Mouse (Mus musculus) stomach, embryonic 16.5 days (tissue): ENCODE data around the gene Cadm2. TPM values are rescaled to one million over a fixed set of nuclear protein-coding genes. Genes with fewer than 3 reads are reported as not detected.

ENCODE experiments used
- ATAC-seq: fragments of 200-750 bp; cut with Nextera tagmentation; 2 replicates; pipeline ENCODE4 v1.8.0; 2017; ENCODE audit warnings: moderate number of reproducible peaks, moderate TSS enrichment; ENCODE audit not compliant: insufficient read depth, low FRiP score
- H3K27ac ChIP-seq: fragments of 300-500 bp; sonication (generic); 2 replicates; pipeline ENCODE4 v1.5.1; 2014; ENCODE audit warnings: low read length
- H3K27me3 ChIP-seq: fragments of 300-500 bp; sonication (generic); 2 replicates; pipeline ENCODE4 v1.6.1; 2014; ENCODE audit warnings: low read length, control low read depth, mixed read lengths; ENCODE audit not compliant: control insufficient read depth, insufficient read depth
- H3K36me3 ChIP-seq: fragments of 300-500 bp; sonication (generic); 2 replicates; pipeline ENCODE4 v1.6.1; 2014; ENCODE audit warnings: low read length; ENCODE audit not compliant: control insufficient read depth, insufficient read depth
- H3K4me1 ChIP-seq: fragments of 300-500 bp; sonication (generic); 2 replicates; pipeline ENCODE4 v1.6.1; 2014; ENCODE audit warnings: low read length, control low read depth, mixed read lengths; ENCODE audit not compliant: control insufficient read depth, insufficient read depth
- H3K4me2 ChIP-seq: fragments of 300-500 bp; sonication (generic); 2 replicates; pipeline ENCODE4 v1.6.1; 2014; ENCODE audit warnings: low read depth, low read length, mixed read lengths
- H3K4me3 ChIP-seq: fragments of 300-500 bp; sonication (generic); replicated peaks from 2 replicates; pipeline ENCODE4 v1.5.1; 2014; ENCODE audit warnings: mild to moderate bottlenecking, low read length
- H3K9ac ChIP-seq: fragments of 300-500 bp; sonication (generic); 2 replicates; pipeline ENCODE4 v1.6.1; 2014; ENCODE audit warnings: low read length
- H3K9me3 ChIP-seq: fragments of 300-500 bp; sonication (generic); replicated peaks from 2 replicates; pipeline ENCODE4 v1.6.1; 2016; ENCODE audit warnings: low read length, control low read depth; ENCODE audit not compliant: control insufficient read depth
- WGBS: fragments of 180-500 bp; shearing (Covaris S2); extraction: QIAGEN DNeasy Blood & Tissue Kit; methylation state at CpG from one replicate; pipeline ENCODE4 v1.1.7; 2014; 5-methylcytosine and 5-hydroxymethylcytosine counted together
- polyA plus RNA-seq: library from polyadenylated mRNA; unstranded; fragments of >200 nt; fragmentation: Nextera tagmentation; extraction: Ambion mirVana; gene quantifications from 2 replicates; pipeline ENCODE4 v1.2.1, GENCODE M21; 2015

Gene Cadm2
- polyA plus RNA-seq, 1 experiment from 2014 or later, result 0.76 TPM

DNA sequence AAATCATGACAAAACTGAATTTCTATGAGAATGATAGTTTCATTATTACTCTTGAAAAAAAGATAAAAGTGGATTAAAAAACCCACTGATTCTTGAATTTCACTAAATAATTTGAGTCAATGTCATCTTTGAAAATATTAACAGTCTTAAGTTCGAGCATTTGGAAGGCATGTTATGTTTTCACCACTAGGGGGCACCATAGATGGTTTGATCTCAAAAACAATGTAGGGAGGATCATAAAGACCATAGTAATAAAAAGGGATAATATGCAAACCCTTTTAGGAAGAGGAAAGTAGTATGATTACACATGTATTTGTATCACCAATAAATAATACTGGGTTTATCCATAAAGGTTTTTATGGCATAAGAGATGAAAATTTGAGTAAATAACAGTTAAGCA, 385.8 kb downstream of the Cadm2 start:
- H3K9me3 ChIP-seq, result no peaks in the 10 kb centered on the region
- H3K4me2 ChIP-seq, result no peak overlapping the region
- H3K4me3 ChIP-seq, result no peak overlapping the region
- no peaks in the 10 kb centered on the region for H3K4me1 ChIP-seq
- H3K9ac ChIP-seq, result no peak overlapping the region
- H3K27me3 ChIP-seq, result no peaks in the 10 kb centered on the region
- 16% methylated on average over 1 of the region's 1 CpGs for WGBS
- no peak for ATAC-seq
- no peak overlapping the region for H3K27ac ChIP-seq
- H3K36me3 ChIP-seq, result no peaks in the 10 kb centered on the region

DNA sequence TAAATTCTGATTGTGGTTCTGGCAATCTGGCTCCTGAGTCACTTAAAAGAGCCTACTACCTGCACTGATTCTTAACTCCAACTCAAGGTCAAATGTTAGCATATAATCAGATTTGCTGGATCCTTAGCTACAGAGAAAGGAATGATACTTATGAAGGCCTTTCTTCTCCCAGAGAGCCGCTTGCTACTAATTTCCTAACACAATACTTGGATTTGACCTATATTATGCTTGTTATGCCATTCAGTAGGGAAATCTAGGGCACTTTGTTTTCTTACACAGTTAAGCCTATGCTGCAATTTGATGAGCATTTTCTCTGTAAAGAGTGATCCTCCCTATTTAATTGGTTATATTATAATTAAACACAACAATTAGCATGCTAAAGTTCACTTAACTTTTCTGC, 394.0 kb downstream of the Cadm2 start:
- no peaks in the 10 kb centered on the region for H3K4me1 ChIP-seq
- no peaks in the 10 kb centered on the region for H3K9me3 ChIP-seq
- ATAC-seq, result no peak
- H3K4me2 ChIP-seq, result no peak overlapping the region
- H3K36me3 ChIP-seq, result no peaks in the 10 kb centered on the region
- no peaks in the 10 kb centered on the region for H3K27me3 ChIP-seq
- H3K9ac ChIP-seq, result no peak overlapping the region
- WGBS, result 79% methylated on average over 1 of the region's 1 CpGs
- no peak overlapping the region for H3K4me3 ChIP-seq
- no peak overlapping the region for H3K27ac ChIP-seq

DNA sequence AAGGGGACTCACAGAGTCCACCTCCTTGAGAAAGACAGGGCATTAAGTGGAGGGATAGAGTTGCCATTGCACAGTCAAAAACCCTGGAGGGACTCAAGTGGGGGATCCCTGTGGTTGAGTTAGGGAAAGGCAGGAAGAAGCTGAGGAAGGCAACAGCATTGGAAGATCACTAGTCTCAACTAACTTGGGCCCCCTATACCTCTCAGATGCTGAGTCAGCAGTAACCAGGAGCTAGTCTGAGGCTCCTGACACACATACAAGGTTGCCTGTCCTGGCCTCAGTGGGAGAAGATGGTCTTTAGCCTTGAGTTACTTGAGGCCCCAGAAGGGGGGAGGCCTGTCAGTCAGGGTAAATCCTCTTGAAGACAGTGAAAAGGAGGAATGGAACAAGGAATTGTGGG, 417.4 kb downstream of the Cadm2 start:
- Histone ChIP-seq H3K9ac (no peak overlapping the region), H3K4me1 (no peaks in the 10 kb centered on the region), H3K27ac (no peak overlapping the region), H3K4me3 (no peak overlapping the region), H3K9me3 (no peaks in the 10 kb centered on the region), H3K36me3 (no peaks in the 10 kb centered on the region), H3K27me3 (no peaks in the 10 kb centered on the region), H3K4me2 (no peak overlapping the region)
- ATAC-seq, result no peak

DNA sequence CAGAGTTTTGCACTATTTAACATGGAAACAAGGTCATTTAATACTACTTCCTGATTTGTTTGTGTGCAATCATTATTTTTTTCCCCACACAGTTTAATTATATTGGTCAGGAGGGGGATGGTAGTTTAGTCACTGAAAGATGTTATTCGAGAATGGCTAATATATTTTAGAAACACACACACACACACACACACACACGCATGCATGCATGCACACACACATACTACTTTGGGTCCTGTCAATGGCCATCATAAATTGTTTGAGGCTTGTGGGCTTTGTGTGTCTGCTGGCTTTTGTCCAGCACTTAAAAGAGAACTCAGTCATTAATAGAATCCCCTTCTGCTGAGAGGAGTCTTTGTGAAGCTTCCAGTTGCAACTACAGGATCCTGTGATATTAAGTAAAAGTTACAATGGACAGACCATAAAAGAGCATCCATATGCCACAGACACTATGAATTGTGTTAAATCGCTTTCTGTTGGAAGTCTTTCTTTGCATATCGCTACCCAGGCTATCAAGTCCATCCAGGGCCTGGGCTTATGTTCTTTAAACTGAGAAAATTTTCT, 427.8 kb downstream of the Cadm2 start:
- H3K4me1 ChIP-seq, result no peaks in the 10 kb centered on the region
- no peaks in the 10 kb centered on the region for H3K27me3 ChIP-seq
- no peak overlapping the region for H3K4me3 ChIP-seq
- 81% methylated on average over 4 of the region's 4 CpGs for whole genome bisulfite sequencing
- no peaks in the 10 kb centered on the region for H3K9me3 ChIP-seq
- no peak overlapping the region for H3K27ac ChIP-seq
- H3K9ac ChIP-seq, result no peak overlapping the region
- no peak overlapping the region for H3K4me2 ChIP-seq
- no peak for ATAC-seq
- H3K36me3 ChIP-seq, result no peaks in the 10 kb centered on the region

DNA sequence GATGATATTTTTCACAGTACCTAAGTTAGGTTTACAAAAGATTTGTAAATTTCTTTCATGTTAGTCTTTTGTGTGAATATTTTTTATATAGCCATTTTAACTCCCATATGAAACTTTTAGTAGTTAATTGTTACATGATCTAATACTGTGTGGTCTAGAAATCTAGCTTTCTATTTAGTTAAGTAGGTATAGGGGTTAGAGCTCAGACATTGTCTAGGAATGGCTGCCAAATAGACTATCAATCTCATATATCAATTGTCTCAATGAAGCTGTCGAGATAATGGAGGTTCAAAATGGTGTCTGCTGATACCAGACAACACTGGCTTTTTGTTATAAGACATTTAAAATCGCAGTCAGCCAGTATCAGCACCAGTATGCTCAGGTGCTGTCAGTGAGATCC, 428.3 kb downstream of the Cadm2 start:
- H3K4me2 ChIP-seq, result no peak overlapping the region

DNA sequence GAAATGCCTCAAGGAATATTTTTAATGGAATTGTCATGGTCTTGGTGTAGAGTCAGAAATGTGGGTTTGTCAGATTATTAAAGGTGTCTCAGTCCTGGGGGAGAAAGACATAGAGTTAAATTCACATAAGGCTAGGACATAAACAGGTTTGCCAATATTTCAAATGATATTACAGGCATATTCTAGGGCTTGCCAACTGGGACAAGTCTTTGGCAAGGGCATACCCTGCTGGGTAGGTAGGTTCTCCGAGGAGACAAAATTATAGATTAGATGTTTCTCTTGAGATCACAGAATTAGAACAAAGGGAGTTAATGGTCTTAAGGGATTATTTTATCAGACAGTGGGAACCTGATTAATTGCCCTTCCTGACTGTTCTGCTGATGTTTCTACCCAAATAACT, 434.4 kb downstream of the Cadm2 start:
- Histone ChIP-seq H3K4me1 (no peaks in the 10 kb centered on the region), H3K27me3 (no peaks in the 10 kb centered on the region), H3K9ac (no peak overlapping the region), H3K27ac (no peak overlapping the region), H3K4me2 (no peak overlapping the region), H3K4me3 (no peak overlapping the region), H3K36me3 (no peaks in the 10 kb centered on the region), H3K9me3 (no peaks in the 10 kb centered on the region)
- WGBS, result 81% methylated on average over 1 of the region's 1 CpGs
- no peak for ATAC-seq

More for the DNA sequence above, 428.3 kb downstream of the Cadm2 start:
- no peaks in the 10 kb centered on the region for H3K27me3 ChIP-seq
- ATAC-seq, result no peak
- WGBS, result 45% methylated on average over 2 of the region's 2 CpGs
- no peak overlapping the region for H3K27ac ChIP-seq
- H3K4me3 ChIP-seq, result no peak overlapping the region
- H3K9me3 ChIP-seq, result no peaks in the 10 kb centered on the region
- no peaks in the 10 kb centered on the region for H3K36me3 ChIP-seq
- H3K4me1 ChIP-seq, result no peaks in the 10 kb centered on the region
- no peak overlapping the region for H3K9ac ChIP-seq

DNA sequence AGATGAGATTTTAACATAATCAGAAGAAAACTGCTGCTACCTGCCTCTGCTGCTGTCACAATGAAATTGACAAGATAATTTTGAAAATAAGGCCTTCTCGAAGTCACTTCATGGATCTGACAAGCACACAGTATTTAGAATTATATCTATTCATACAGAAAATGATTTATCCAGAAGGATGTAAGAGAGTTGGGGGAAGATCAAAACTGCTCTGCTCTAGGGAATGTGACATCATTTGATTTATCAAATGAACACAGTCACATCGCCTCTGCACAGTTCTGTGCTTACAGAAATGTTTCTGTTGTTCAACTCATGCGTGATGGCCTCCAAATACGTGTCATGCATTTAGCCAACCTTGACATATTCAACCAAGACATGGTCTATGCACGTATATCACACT, 437.8 kb downstream of the Cadm2 start:
- no peak overlapping the region for H3K4me3 ChIP-seq
- H3K27me3 ChIP-seq, result no peaks in the 10 kb centered on the region
- H3K36me3 ChIP-seq, result no peaks in the 10 kb centered on the region
- ATAC-seq, result no peak
- H3K9me3 ChIP-seq, result no peaks in the 10 kb centered on the region
- no peak overlapping the region for H3K9ac ChIP-seq
- WGBS, result 78% methylated on average over 5 of the region's 5 CpGs
- H3K4me2 ChIP-seq, result no peak overlapping the region
- no peaks in the 10 kb centered on the region for H3K4me1 ChIP-seq
- H3K27ac ChIP-seq, result no peak overlapping the region

DNA sequence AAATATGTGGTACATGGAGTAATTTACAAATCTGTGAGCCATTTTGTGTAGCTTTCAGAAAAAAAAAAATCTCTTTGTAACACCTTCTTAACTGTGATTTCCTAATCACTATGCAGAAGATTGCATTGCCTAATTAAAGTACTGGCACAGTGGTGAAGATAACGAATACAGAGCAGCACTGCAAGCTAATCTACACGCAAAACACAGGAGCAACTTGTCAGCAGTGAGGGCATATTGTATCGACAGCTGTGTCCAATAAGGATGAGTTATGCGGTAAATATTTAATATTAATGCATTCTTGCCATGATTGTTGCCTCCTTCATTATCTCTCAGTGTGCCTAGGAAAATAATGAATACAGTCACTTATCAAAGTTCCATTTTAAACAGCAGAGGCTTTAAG, 445.3 kb downstream of the Cadm2 start:
- Histone ChIP-seq H3K27me3 (no peaks in the 10 kb centered on the region), H3K36me3 (no peaks in the 10 kb centered on the region), H3K4me1 (no peaks in the 10 kb centered on the region), H3K4me3 (no peak overlapping the region), H3K4me2 (no peak overlapping the region), H3K27ac (no peak overlapping the region), H3K9ac (no peak overlapping the region), H3K9me3 (no peaks in the 10 kb centered on the region)
- ATAC-seq, result no peak
- 72% methylated on average over 4 of the region's 4 CpGs for WGBS

DNA sequence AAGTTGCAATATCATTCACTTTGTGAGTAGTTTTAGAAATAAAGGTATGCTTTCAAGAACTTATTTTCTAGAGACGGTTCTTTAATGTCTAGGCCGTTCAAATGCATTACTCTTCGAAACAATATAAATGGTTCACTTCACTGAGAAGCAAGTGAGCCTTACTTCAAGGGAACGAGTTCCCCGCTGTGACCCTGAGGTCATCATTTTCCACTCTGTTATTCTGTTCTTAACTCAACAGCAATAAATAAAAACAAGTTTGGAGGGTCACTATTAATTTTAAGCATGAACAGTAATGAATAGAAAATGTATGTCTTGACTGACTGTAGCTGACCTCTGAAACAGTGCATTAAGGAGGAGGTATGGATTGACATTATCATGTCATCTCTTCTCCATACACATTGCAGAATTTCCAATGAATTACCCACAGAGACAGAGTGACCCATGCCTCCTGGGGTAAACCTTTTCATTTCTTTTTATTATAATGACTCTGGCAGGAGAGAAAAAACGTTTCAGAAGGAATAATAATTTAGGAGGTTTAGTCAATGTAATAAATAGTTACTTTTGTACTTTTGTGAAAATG, 458.4 kb downstream of the Cadm2 start:
- Histone ChIP-seq H3K27ac (no peak overlapping the region), H3K9ac (no peak overlapping the region), H3K36me3 (no peaks in the 10 kb centered on the region), H3K4me2 (no peak overlapping the region), H3K27me3 (no peaks in the 10 kb centered on the region), H3K4me3 (no peak overlapping the region), H3K9me3 (no peaks in the 10 kb centered on the region), H3K4me1 (no peaks in the 10 kb centered on the region)
- ATAC-seq, result no peak
- 55% methylated on average over 6 of the region's 6 CpGs for whole genome bisulfite sequencing
